Comparison of ENCODE assay signal across 11 mouse cellular contexts in genomic region chr3:108851075-108851474, GRCm38 (mm10). TPM values are rescaled to one million over a fixed set of nuclear protein-coding genes. Genes with fewer than 3 reads are reported as not detected.
"Had no signal": no experiment of that assay in that cellular context is flagged by ENCODE, and none has a peak within 500 bp of the region (broad histone marks: within the 10 kb centered on the region; RNA-seq: fewer than 3 reads in every experiment).

No protein-coding gene starts in this region.

- H3K27me3 ChIP-seq: kidney, embryonic 15.5 days; liver, embryonic 12.5 days; lung, embryonic 15.5 days; midbrain, embryonic 13.5 days; neural tube, embryonic 15.5 days had no signal

- H3K36me3 ChIP-seq: kidney, embryonic 15.5 days; limb, embryonic 10.5 days; liver, embryonic 12.5 days; lung, embryonic 15.5 days; midbrain, embryonic 13.5 days; neural tube, embryonic 15.5 days had no signal

- ATAC-seq: liver, embryonic 12.5 days; midbrain, embryonic 13.5 days had no signal

- H3K4me3 ChIP-seq: kidney, embryonic 15.5 days; left cerebral cortex, adult 2 months; limb, embryonic 10.5 days; liver, embryonic 12.5 days; lung, embryonic 15.5 days; midbrain, embryonic 13.5 days; myocyte; neural tube, embryonic 15.5 days had no signal

- H3K9me3 ChIP-seq: kidney, embryonic 15.5 days; limb, embryonic 10.5 days; liver, embryonic 12.5 days; lung, embryonic 15.5 days; midbrain, embryonic 13.5 days; neural tube, embryonic 15.5 days had no signal

- H3K9ac ChIP-seq: kidney, embryonic 15.5 days; liver, embryonic 12.5 days; lung, embryonic 15.5 days; midbrain, embryonic 13.5 days; neural tube, embryonic 15.5 days had no signal

- H3K4me2 ChIP-seq: kidney, embryonic 15.5 days; liver, embryonic 12.5 days; lung, embryonic 15.5 days; midbrain, embryonic 13.5 days; neural tube, embryonic 15.5 days had no signal

- H3K27ac ChIP-seq: kidney, embryonic 15.5 days; left cerebral cortex, adult 2 months; limb, embryonic 10.5 days; liver, embryonic 12.5 days; lung, embryonic 15.5 days; midbrain, embryonic 13.5 days; neural tube, embryonic 15.5 days had no signal

RNA-seq across cellular contexts. Expression of gene Fndc7, which starts 38.7 kb away (rescaled TPM):
- total RNA-seq: megakaryocyte-erythroid progenitor cell, adult 5-6 weeks had no signal
- polyA plus RNA-seq: kidney, embryonic 15.5 days; limb, embryonic 10.5 days; midbrain, embryonic 13.5 days; neural tube, embryonic 11.5 days; stomach, embryonic 14.5 days had no signal
